Mouse (Mus musculus): ENCODE data around the gene Aars2. TPM values are rescaled to one million over a fixed set of nuclear protein-coding genes. Genes with fewer than 3 reads are reported as not detected.

Gene Aars2
- polyA plus RNA-seq, 1 experiment, result 7.3 TPM

DNA sequence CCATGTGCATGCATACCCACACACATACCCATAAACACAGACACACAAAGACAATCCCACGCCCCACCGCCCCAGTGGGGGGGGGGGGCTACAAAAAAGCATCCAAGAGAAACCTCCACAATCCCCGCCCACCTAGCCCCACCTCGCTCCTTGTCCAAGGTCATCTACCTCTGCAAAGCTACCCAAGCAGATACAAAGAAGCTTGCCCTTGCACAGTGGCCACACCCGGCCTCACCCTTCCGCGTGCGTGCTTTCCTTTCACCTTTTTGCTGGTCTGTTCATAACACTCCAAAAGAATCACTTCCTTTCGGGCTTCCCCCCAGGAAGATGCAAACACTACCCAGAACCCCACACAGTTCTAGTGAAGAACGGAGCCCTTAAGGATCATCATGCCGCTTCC lies 11.2 kb upstream of the Aars2 start:
- Histone ChIP-seq H3K4me1 (ENCODE audit: control insufficient read depth, insufficient read depth, low read length) (no peaks in the 10 kb centered on the region), H3K27ac (ENCODE audit: insufficient read depth, low read length) (no peak overlapping the region), H3K4me3 (ENCODE audit: insufficient read depth, low read length) (no peak overlapping the region)
- no peak for TF ChIP-seq CTCF (IDR thresholded peaks at IDR 0.05; ENCODE audit: borderline replicate concordance, insufficient read depth, low read length)

DNA sequence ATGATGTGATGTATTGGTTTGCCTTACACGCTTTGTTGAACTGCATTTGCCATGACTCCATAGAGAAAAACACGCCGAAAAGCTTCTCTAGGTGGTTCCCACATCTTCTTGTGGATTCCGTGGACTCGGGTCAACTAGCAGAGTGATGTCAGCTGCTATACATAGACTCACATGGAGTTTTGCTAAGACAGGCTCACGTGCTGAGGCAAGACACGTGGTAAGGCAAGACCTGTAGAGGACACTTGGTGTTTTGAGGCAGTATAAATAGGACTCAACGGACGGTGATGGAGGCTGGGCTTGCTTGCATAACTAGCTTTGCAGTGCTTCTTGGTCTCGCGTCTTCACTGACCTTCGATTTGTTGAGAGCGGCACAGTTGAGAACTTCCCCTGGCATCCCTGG lies 8.2 kb upstream of the Aars2 start:
- H3K27ac ChIP-seq (ENCODE audit: insufficient read depth, low read length), result no peak overlapping the region
- H3K4me1 ChIP-seq (ENCODE audit: control insufficient read depth, insufficient read depth, low read length), result peaks cover under 1% of the 10 kb centered on the region; the same call in 1 of the 2 replicates
- TF ChIP-seq POLR2A (IDR thresholded peaks at IDR 0.05; ENCODE audit: low read depth, low read length), result no peak
- no peak for TF ChIP-seq CTCF (IDR thresholded peaks at IDR 0.05; ENCODE audit: borderline replicate concordance, insufficient read depth, low read length)
- H3K4me3 ChIP-seq (ENCODE audit: insufficient read depth, low read length), result no peak overlapping the region

DNA sequence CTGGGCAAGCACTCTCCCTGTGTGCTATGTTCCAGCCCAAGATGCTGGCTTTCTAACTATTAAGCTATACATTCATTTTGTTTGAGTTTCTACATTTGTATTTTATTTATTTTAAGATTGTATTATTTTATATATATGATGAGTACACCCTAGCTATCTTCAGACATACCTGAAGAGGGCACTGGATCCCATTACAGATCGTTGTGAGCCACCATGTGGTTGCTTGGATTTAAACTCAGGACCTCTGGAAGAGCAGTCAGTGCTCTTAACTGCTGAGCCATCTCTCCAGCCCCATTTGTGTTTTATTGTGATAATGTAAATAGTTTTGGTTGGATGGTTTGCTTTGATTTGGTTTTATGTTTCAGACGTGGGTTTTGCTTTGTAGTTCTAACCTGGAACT lies 7.1 kb upstream of the Aars2 start:
- TF ChIP-seq POLR2A (IDR thresholded peaks at IDR 0.05; ENCODE audit: low read depth, low read length), result no peak
- no peak for TF ChIP-seq CTCF (IDR thresholded peaks at IDR 0.05; ENCODE audit: borderline replicate concordance, insufficient read depth, low read length)
- Histone ChIP-seq H3K4me3 (ENCODE audit: insufficient read depth, low read length) (no peak overlapping the region), H3K27ac (ENCODE audit: insufficient read depth, low read length) (no peak overlapping the region), H3K4me1 (ENCODE audit: control insufficient read depth, insufficient read depth, low read length) (peaks cover 3% of the 10 kb centered on the region; the same call in 1 of the 2 replicates)

DNA sequence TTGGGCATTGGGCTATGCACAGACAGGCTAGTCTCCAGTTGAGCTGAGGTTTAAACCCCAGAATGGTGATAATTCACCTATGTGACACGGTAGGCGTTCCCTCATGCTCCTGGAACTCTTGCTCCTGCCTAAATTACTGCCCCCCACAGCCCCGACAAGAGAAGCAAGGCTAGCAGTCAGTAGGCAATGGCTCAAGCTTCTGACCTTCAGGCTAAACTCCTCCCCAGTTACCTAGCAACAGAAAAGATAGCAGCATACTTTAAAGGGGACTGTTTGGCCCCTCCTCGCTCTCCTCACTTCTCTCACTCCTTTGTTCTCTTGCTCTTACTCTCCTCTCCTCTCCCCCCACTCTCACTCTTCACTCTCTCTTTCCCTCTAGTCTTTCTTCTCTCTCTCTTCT lies 5.7 kb upstream of the Aars2 start:
- Histone ChIP-seq H3K4me3 (ENCODE audit: insufficient read depth, low read length) (no peak overlapping the region), H3K4me1 (ENCODE audit: control insufficient read depth, insufficient read depth, low read length) (peaks cover 3% of the 10 kb centered on the region; the same call in 1 of the 2 replicates), H3K27ac (ENCODE audit: insufficient read depth, low read length) (no peak overlapping the region)
- TF ChIP-seq CTCF (IDR thresholded peaks at IDR 0.05; ENCODE audit: borderline replicate concordance, insufficient read depth, low read length), result no peak
- TF ChIP-seq POLR2A (IDR thresholded peaks at IDR 0.05; ENCODE audit: low read depth, low read length), result no peak

DNA sequence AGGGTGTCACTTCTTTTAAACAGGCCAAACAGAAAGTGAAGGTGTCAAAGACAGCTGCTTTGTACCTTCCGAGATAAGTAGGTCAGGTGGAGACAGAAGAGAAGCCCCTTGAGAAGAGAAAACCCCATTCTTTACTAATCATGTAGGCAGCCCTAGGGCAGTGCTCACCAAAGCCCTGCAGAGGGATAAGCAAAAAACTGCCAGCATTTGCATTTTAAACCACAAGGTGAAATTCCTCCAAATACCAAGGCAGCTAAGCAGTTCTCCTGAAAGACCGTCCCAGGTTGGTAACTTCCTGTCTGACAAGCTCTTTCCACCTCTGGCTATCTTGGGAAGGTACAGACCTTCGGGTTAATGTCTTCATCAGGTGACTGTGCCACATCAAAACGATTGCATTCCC lies 4.3 kb upstream of the Aars2 start:
- Histone ChIP-seq H3K4me1 (ENCODE audit: control insufficient read depth, insufficient read depth, low read length) (peaks cover 3% of the 10 kb centered on the region; the same call in 1 of the 2 replicates), H3K4me3 (ENCODE audit: insufficient read depth, low read length) (no peak overlapping the region), H3K27ac (ENCODE audit: insufficient read depth, low read length) (no peak overlapping the region)
- TF ChIP-seq POLR2A (IDR thresholded peaks at IDR 0.05; ENCODE audit: low read depth, low read length) (no peak), CTCF (IDR thresholded peaks at IDR 0.05; ENCODE audit: borderline replicate concordance, insufficient read depth, low read length) (no peak)

DNA sequence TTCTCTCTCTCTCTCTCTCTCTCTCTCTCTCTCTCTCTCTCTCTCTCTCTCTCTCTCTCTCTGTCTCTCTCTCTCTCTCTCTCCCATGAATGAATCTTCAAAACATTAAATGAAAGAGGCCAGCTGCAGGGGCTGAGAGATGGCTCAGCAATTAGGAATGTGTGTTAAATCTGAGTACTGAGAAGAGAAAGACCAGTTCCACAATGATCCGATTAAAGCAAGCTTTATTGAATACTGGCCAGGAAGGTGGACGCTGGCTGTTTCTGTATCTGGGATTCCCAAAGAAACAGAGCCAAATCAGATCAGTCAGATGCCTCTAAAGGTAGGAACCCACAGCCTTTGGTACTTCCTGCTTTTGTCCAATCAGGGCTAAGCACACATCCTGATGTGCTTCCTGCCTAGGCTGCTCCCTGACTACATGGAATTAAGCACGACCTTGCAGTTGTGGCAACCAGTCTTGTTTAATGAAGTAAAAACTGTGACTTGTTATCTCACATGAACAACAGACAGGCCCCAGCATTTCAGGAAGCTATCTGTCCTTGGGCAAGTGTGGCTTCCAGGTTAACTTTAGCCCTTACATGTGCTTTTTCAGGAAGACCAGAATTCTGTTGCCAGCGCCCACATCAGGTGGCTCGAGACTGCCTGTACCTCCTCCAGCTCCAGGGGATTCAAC lies 3.2 kb upstream of the Aars2 start:
- TF ChIP-seq CTCF (IDR thresholded peaks at IDR 0.05; ENCODE audit: borderline replicate concordance, insufficient read depth, low read length), result no peak
- TF ChIP-seq POLR2A (IDR thresholded peaks at IDR 0.05; ENCODE audit: low read depth, low read length), result no peak
- Histone ChIP-seq H3K4me1 (ENCODE audit: control insufficient read depth, insufficient read depth, low read length) (peaks cover 3% of the 10 kb centered on the region; the same call in 1 of the 2 replicates), H3K27ac (ENCODE audit: insufficient read depth, low read length) (no peak overlapping the region), H3K4me3 (ENCODE audit: insufficient read depth, low read length) (no peak overlapping the region)

DNA sequence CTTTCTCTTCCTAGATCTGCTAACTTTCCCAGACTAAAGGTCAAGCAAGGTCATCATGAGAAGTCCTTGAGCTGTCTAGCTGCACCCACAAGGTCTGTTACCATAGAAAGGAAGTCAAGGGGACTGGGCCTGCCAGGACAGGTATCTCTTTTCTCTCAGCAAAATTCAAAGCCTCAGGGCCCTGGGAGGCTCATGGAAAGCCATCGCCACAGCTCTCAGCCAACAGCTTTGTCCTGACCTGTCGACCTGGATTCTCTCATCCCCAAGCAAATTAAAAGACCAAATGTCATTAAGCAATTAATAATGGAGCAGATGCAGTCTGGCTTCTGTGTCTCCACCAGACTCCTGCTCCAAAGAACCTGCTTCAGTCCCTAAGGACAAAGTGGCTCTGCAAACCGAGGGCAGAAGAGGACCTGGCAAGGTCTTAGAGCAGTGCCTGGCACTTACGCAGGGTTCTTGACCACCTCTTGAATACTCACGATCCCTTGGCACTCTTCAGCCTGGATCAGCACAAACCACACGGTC lies 638 bp upstream of the Aars2 start:
- TF ChIP-seq POLR2A (IDR thresholded peaks at IDR 0.05; ENCODE audit: low read depth, low read length), result no peak
- TF ChIP-seq CTCF (IDR thresholded peaks at IDR 0.05; ENCODE audit: borderline replicate concordance, insufficient read depth, low read length), result no peak
- Histone ChIP-seq H3K27ac (ENCODE audit: insufficient read depth, low read length) (no peak overlapping the region), H3K4me1 (ENCODE audit: control insufficient read depth, insufficient read depth, low read length) (peaks cover 3% of the 10 kb centered on the region; the same call in 1 of the 2 replicates), H3K4me3 (ENCODE audit: insufficient read depth, low read length) (no peak overlapping the region)

DNA sequence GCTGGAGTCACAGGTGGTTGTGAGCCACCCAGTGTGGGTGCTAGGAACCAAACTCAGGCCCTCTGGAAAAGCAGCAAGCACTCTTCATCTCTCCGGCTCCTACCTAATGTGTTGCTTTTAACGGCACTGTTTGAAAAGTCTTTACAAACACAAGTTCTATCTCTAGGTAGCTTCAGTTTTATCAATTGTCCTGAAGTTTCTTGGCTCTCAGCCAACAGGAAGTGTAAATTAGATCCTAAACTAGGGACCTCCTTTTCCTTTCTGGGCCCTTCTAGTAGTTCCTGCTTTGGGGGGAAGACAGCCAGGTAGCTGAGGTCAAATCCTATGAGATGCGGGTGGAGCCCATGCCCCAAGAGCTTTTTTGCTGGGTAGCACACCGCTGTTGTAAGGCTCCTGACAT lies 4.2 kb downstream of the Aars2 start:
- TF ChIP-seq POLR2A (IDR thresholded peaks at IDR 0.05; ENCODE audit: low read depth, low read length) (no peak), CTCF (IDR thresholded peaks at IDR 0.05; ENCODE audit: borderline replicate concordance, insufficient read depth, low read length) (no peak)
- H3K4me3 ChIP-seq (ENCODE audit: insufficient read depth, low read length), result no peak overlapping the region
- no peak overlapping the region for H3K27ac ChIP-seq (ENCODE audit: insufficient read depth, low read length)
- H3K4me1 ChIP-seq (ENCODE audit: control insufficient read depth, insufficient read depth, low read length), result no peaks in the 10 kb centered on the region

DNA sequence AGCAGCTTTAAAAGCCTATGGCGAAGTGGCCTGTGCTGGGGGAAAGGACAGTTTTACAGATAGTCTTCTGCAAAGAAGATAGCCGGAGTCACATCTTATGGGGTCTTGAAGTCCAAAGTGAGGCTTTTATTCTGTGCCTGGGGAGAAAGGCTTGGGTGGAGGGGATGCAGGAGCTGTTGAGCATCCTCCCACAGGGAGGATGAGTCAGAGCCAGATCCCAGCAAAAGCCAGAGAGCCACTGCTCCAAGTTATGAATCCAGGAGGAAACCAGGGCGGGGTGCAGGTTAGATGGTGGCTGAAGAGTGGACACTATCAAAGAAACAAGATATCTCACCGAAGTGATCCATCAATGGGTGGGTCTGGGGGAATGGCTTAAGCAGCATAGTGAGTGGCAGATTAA lies 5.1 kb downstream of the Aars2 start:
- Histone ChIP-seq H3K4me1 (ENCODE audit: control insufficient read depth, insufficient read depth, low read length) (no peaks in the 10 kb centered on the region), H3K4me3 (ENCODE audit: insufficient read depth, low read length) (no peak overlapping the region), H3K27ac (ENCODE audit: insufficient read depth, low read length) (no peak overlapping the region)
- TF ChIP-seq POLR2A (IDR thresholded peaks at IDR 0.05; ENCODE audit: low read depth, low read length) (no peak), CTCF (IDR thresholded peaks at IDR 0.05; ENCODE audit: borderline replicate concordance, insufficient read depth, low read length) (no peak)

DNA sequence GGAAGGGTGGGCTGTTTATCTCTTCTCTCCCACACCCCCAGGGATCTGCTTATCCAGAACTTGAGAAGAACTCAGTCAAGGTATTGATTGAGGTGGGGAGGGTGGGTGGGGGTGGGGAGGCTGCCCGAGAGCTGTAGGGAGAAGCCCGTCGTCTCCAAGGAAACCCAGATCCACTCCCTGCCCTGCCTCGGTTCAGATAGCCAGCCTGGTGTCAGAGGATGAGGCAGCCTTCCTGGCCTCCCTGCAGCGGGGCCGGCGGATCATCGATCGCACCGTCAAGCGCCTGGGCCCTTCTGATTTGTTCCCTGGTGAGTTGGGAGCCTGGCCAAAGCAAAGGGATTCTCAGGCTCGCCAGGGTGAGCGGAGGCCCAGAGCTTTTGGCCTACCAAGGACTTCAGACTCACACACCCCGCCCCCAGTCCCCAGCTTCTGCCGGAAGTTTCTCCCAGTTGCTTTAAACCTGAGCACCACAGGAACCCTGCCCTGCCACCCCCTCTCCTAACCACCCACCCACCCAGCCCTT lies 8.6 kb downstream of the Aars2 start:
- TF ChIP-seq CTCF (IDR thresholded peaks at IDR 0.05; ENCODE audit: borderline replicate concordance, insufficient read depth, low read length), result no peak
- no peak for TF ChIP-seq POLR2A (IDR thresholded peaks at IDR 0.05; ENCODE audit: low read depth, low read length)
- no peak overlapping the region for H3K4me3 ChIP-seq (ENCODE audit: insufficient read depth, low read length)
- H3K4me1 ChIP-seq (ENCODE audit: control insufficient read depth, insufficient read depth, low read length), result no peaks in the 10 kb centered on the region
- H3K27ac ChIP-seq (ENCODE audit: insufficient read depth, low read length), result no peak overlapping the region

Data from embryonic fibroblast, embryonic 13.5 days (primary cell).